Mouse (Mus musculus) hindbrain, embryonic 12.5 days (tissue): ENCODE results near the gene Ick. TPM values are rescaled to one million over a fixed set of nuclear protein-coding genes. Genes with fewer than 3 reads are reported as not detected.

Experiments
- ATAC-seq: fragments of 200-750 bp; cut with Nextera tagmentation; 2 replicates; pipeline ENCODE4 v1.8.0; 2017; ENCODE audit warnings: moderate TSS enrichment; ENCODE audit not compliant: low FRiP score
- H3K27ac ChIP-seq: fragments of 300-500 bp; sonication (generic); 2 replicates; pipeline ENCODE4 v1.5.1; 2016; ENCODE audit warnings: mild to moderate bottlenecking
- H3K27me3 ChIP-seq: fragments of 300-500 bp; sonication (generic); 2 replicates; pipeline ENCODE4 v1.6.1; 2016; ENCODE audit warnings: mild to moderate bottlenecking
- H3K36me3 ChIP-seq: fragments of 300-500 bp; sonication (generic); 2 replicates; pipeline ENCODE4 v1.6.1; 2016; ENCODE audit warnings: mild to moderate bottlenecking
- H3K4me1 ChIP-seq: fragments of 300-500 bp; sonication (generic); 2 replicates; pipeline ENCODE4 v1.6.1; 2016
- H3K4me2 ChIP-seq: fragments of 300-500 bp; sonication (generic); replicated peaks from 2 replicates; pipeline ENCODE4 v1.6.1; 2016; ENCODE audit warnings: mild to moderate bottlenecking
- H3K4me3 ChIP-seq: fragments of 300-500 bp; sonication (generic); 2 replicates; pipeline ENCODE4 v1.5.1; 2016; ENCODE audit warnings: mild to moderate bottlenecking
- H3K9ac ChIP-seq: fragments of 300-500 bp; sonication (generic); 2 replicates; pipeline ENCODE4 v1.6.1; 2016; ENCODE audit warnings: mild to moderate bottlenecking, moderate library complexity
- H3K9me3 ChIP-seq: fragments of 300-500 bp; sonication (generic); replicated peaks from 2 replicates; pipeline ENCODE4 v1.6.1; 2016; ENCODE audit warnings: mild to moderate bottlenecking
- whole genome bisulfite sequencing: fragments of 180-500 bp; shearing (Covaris S2); methylation state at CpG from one replicate; pipeline ENCODE4 v1.1.7; 2016; 5-methylcytosine and 5-hydroxymethylcytosine counted together
- polyA plus RNA-seq: library from polyadenylated mRNA; unstranded; fragments of >200 nt; fragmentation: Nextera tagmentation; extraction: Ambion mirVana; gene quantifications from 2 replicates; pipeline ENCODE4 v1.2.1, GENCODE M21; 2016

Ick gene
- polyA plus RNA-seq, 1 experiment from 2014 or later = 38.1 TPM

DNA sequence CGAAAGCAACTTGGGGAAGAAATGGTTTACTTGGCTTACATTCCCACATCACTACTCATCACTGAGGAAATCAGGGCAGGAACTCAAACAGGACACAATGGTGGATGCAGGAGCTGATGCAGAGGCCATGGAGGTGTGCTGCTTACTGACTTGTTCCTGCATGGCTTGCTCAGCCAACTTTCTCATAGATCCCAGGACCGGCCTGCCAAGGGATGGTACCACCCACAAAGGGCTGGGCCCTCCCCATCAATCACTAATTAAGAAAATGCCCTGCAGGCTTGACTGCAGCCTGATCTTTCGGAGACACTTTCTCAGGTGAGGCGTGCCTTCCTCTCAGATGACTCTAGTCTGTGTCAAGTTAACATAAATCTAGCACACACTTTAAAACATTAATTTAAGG, 2.2 kb upstream of the Ick start:
- no peak overlapping the region for H3K4me3 ChIP-seq
- no peak for ATAC-seq
- H3K9me3 ChIP-seq = no peaks in the 10 kb centered on the region
- no peak overlapping the region for H3K9ac ChIP-seq
- WGBS = 72% methylated on average over 4 of the region's 4 CpGs
- no peaks in the 10 kb centered on the region for H3K36me3 ChIP-seq
- H3K4me1 ChIP-seq = peaks cover 18% of the 10 kb centered on the region; the same call in 1 of the 2 replicates
- H3K27ac ChIP-seq = no peak overlapping the region
- no peaks in the 10 kb centered on the region for H3K27me3 ChIP-seq
- 0 out of 2 replicates have a peak overlapping the region, but pooled peaks have one; percentile 1 for H3K4me2 ChIP-seq

- peak overlapping the region; percentile 92; the same call in 1 of the 2 replicates for H3K27ac ChIP-seq
- H3K4me2 ChIP-seq = peak overlapping the region; percentile 86
- 34% methylated on average over 6 of the region's 6 CpGs for WGBS
- peaks cover 18% of the 10 kb centered on the region; the same call in 1 of the 2 replicates for H3K4me1 ChIP-seq
- no peak for ATAC-seq
- no peaks in the 10 kb centered on the region for H3K27me3 ChIP-seq
- H3K36me3 ChIP-seq = no peaks in the 10 kb centered on the region
- no peaks in the 10 kb centered on the region for H3K9me3 ChIP-seq
- H3K9ac ChIP-seq = peak overlapping the region; percentile 91
- H3K4me3 ChIP-seq = peak overlapping the region; percentile 84
Observed at GRCm38 (mm10) chr9:78107582-78107911, 1.4 kb upstream of the Ick start.

DNA sequence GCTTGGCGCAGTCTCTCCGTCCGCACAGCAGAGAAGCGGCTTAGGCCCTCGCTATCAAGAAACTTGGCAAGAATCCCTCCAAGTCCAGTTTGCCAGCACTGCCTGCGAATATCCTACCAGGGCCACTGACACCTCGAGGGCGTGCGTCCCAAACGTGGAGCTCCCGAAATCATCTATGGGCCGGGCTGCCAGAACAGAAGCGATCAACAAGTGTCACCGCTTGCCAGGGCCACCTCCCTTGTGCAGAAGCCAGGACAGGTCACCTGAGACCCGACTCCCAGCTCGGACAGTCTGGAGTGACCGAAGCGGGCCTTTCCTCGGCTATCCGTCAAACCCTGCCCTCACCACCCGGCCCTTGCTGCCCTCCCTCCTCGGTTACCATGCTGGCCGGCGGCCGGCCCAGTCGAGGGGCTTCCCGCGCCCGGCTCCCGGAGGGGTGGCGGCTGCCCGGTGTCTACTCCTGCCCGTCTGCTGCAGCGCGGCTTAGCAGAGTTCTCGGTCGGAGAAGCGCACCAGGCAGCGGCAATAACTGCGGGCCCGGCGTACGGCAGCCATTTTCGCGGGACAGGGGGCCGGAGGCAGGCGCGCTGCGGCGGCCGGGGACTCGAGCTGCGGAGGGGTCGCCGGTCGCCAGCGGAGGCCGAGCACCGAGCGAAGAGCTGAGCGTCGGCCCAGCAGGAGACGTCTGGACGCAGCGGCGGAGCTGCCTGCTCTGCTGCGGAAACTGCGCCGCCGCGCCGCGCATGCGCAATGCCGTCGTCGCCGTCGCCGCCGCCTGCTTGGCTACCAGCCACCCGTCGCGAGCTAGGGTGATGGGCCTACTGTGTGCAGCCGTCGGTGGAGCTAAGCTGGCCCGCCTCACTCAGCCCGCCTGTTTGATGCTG, 838 bp upstream of the Ick start:
- H3K36me3 ChIP-seq = no peaks in the 10 kb centered on the region
- H3K27ac ChIP-seq = peak overlapping the region; percentile 92
- WGBS = under 1% methylated on average over 80 of the region's 88 CpGs
- no peaks in the 10 kb centered on the region for H3K27me3 ChIP-seq
- H3K9me3 ChIP-seq = no peaks in the 10 kb centered on the region
- peak overlapping the region; percentile 84 for H3K4me3 ChIP-seq
- peak overlapping the region; percentile 91 for H3K9ac ChIP-seq
- peaks cover 18% of the 10 kb centered on the region; the same call in 1 of the 2 replicates for H3K4me1 ChIP-seq
- peak; percentile 88 for ATAC-seq
- peak overlapping the region; percentile 86 for H3K4me2 ChIP-seq

- H3K27me3 ChIP-seq = no peaks in the 10 kb centered on the region
- H3K36me3 ChIP-seq = no peaks in the 10 kb centered on the region
- H3K9me3 ChIP-seq = no peaks in the 10 kb centered on the region
- ATAC-seq = no peak
- no peak overlapping the region for H3K27ac ChIP-seq
- H3K9ac ChIP-seq = no peak overlapping the region
- peak overlapping the region; percentile 84 for H3K4me3 ChIP-seq
- H3K4me1 ChIP-seq = peaks cover 26% of the 10 kb centered on the region
- H3K4me2 ChIP-seq = peak overlapping the region; percentile 86
- 50% methylated on average over 5 of the region's 5 CpGs for WGBS
Observed at GRCm38 (mm10) chr9:78109656-78110055, 664 bp downstream of the Ick start.

DNA sequence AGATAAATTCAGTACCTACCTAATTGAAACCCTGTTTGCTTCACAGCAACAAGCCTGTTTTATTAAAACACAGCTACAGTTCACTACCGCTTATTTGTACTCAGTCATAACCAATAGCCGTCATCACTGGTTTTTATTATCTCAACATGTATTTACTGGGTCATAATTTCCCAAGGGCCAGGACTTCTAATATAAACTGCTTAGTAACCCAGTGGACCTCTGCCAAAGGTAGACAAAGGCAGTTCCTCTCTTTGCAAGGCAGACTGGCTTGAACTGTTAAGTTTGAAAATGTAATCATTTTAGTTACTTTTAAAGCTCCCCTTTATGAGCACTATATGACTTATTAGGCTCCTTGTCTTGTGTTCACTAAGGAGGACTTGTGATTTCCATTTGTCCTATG, 2.5 kb downstream of the Ick start:
- Histone ChIP-seq H3K9ac (no peak overlapping the region), H3K9me3 (no peaks in the 10 kb centered on the region), H3K4me1 (peaks cover 37% of the 10 kb centered on the region), H3K4me3 (no peak overlapping the region), H3K4me2 (no peak overlapping the region), H3K27ac (no peak overlapping the region), H3K27me3 (no peaks in the 10 kb centered on the region), H3K36me3 (0 out of 2 replicates have a peak, but pooled peaks cover 2% of the 10 kb centered on the region)
- WGBS = 90% methylated on average over 2 of the region's 2 CpGs
- ATAC-seq = no peak

DNA sequence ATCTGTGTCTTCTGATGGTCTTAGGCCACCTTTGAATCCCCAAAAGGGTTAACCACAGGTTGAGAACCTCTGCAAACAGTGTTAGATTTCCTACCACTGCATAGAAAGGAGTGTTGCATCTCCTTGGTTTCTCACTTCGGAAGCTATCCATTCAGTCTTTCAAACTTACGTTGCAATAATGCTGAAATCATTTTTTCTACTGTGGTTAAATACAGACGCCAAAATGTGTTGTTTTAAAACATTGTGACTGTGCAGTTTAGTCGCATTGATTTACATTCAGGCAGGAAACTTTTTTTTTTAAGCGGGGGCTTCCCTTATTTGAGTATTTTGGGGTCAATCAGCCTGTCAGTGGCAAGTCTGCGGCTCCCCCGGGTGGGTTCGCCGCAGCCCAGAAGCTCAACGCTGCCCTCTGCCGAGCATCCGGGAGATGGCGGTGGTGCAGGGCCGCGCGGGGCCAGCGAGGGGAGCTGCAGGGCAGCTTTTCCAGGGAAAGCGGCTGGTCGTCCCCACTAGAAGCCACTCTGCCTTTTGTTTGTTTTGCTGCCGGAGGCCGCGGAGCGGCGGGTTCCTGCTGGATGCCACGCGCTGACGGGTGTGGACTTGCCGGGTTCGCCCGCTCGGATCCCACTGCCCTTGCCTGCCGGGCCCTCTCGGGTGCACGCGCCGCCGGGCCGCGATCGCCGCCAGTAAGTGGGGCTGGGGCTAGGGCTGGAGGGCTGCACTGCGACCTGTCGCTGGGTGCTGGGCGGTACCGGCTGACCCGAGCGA, 4.0 kb downstream of the Ick start:
- Histone ChIP-seq H3K27ac (peak overlapping the region; percentile 98), H3K9me3 (no peaks in the 10 kb centered on the region), H3K9ac (peak overlapping the region; percentile 95), H3K4me2 (peak overlapping the region; percentile 67), H3K4me3 (peak overlapping the region; percentile 93), H3K27me3 (no peaks in the 10 kb centered on the region), H3K4me1 (peaks cover 24% of the 10 kb centered on the region), H3K36me3 (0 out of 2 replicates have a peak, but pooled peaks cover 5% of the 10 kb centered on the region)
- peak; percentile 83 for ATAC-seq
- 3% methylated on average over 47 of the region's 47 CpGs for WGBS

DNA sequence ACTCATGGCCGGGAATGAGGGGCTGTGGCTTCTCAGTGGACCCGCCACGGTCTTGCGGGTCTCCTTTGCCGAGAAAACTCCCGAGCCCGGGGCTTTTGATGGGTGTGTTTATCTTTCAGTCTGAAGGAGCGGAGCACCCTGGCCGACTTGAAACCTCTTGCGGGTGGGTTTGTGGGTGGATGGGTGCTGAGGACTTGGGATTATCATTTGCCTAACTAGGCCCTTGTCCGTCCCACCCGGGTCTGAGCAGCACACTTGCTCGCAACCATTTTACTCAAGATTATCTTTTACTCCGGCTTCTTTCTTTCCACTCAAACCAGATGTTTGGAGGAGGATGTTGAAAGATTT, 4.5 kb downstream of the Ick start:
- H3K9me3 ChIP-seq = no peaks in the 10 kb centered on the region
- H3K27me3 ChIP-seq = no peaks in the 10 kb centered on the region
- ATAC-seq = peak; percentile 42
- H3K36me3 ChIP-seq = peaks cover 5% of the 10 kb centered on the region; the same call in 1 of the 2 replicates
- under 1% methylated on average over 14 of the region's 14 CpGs for WGBS
- H3K4me1 ChIP-seq = peaks cover 24% of the 10 kb centered on the region
- peak overlapping the region; percentile 98 for H3K27ac ChIP-seq
- peak overlapping the region; percentile 67 for H3K4me2 ChIP-seq
- H3K9ac ChIP-seq = peak overlapping the region; percentile 95
- H3K4me3 ChIP-seq = peak overlapping the region; percentile 93

DNA sequence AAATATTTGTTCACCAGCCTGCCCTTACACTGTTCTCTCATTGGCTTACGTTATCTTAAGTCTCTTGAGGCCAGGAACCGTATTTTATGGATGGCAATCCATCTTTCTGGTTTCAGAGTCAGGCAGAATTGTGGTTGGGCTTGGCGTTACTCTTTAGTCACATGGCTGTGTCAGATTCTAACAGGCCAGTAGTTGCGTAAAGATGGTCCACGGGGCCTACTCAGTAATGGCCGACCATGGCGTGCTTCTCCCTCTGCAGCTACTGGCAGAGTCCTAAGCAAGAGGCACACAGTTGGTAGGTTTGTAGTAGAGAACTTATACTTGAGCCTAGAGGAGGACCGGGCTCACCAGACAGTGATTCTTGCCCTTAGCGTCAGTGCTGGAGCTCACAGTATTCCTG, 6.8 kb downstream of the Ick start:
- no peak for ATAC-seq
- H3K9me3 ChIP-seq = no peaks in the 10 kb centered on the region
- H3K4me2 ChIP-seq = no peak overlapping the region; the same call in 1 of the 2 replicates
- no peak overlapping the region for H3K27ac ChIP-seq
- 91% methylated on average over 9 of the region's 9 CpGs for WGBS
- no peak overlapping the region for H3K4me3 ChIP-seq
- H3K9ac ChIP-seq = no peak overlapping the region
- no peaks in the 10 kb centered on the region for H3K27me3 ChIP-seq
- H3K4me1 ChIP-seq = peaks cover 19% of the 10 kb centered on the region
- peaks cover 5% of the 10 kb centered on the region; the same call in 1 of the 2 replicates for H3K36me3 ChIP-seq

GRCm38 (mm10) chr9:78117690-78118089, 8.7 kb downstream of the Ick start:
- no peak for ATAC-seq
- 94% methylated on average over 2 of the region's 2 CpGs for WGBS

GRCm38 (mm10) chr9:78121358-78121757, 12.4 kb downstream of the Ick start:
- no peak for ATAC-seq
- Histone ChIP-seq H3K4me1 (peaks cover 9% of the 10 kb centered on the region), H3K36me3 (peaks cover 20% of the 10 kb centered on the region; the same call in 1 of the 2 replicates), H3K9ac (no peak overlapping the region), H3K27me3 (no peaks in the 10 kb centered on the region), H3K4me2 (no peak overlapping the region), H3K4me3 (no peak overlapping the region), H3K27ac (no peak overlapping the region), H3K9me3 (no peaks in the 10 kb centered on the region)
- 92% methylated on average over 8 of the region's 8 CpGs for WGBS

More at GRCm38 (mm10) chr9:78117690-78118089, 8.7 kb downstream of the Ick start:
- peaks cover 19% of the 10 kb centered on the region for H3K4me1 ChIP-seq
- no peak overlapping the region for H3K4me3 ChIP-seq
- H3K9ac ChIP-seq = no peak overlapping the region
- H3K27me3 ChIP-seq = no peaks in the 10 kb centered on the region
- H3K27ac ChIP-seq = no peak overlapping the region
- no peak overlapping the region for H3K4me2 ChIP-seq
- H3K36me3 ChIP-seq = peaks cover 17% of the 10 kb centered on the region; the same call in 1 of the 2 replicates
- H3K9me3 ChIP-seq = no peaks in the 10 kb centered on the region

GRCm38 (mm10) chr9:78121985-78122384, 13.0 kb downstream of the Ick start:
- Histone ChIP-seq H3K4me3 (no peak overlapping the region), H3K4me2 (no peak overlapping the region), H3K27me3 (no peaks in the 10 kb centered on the region), H3K9me3 (no peaks in the 10 kb centered on the region), H3K9ac (no peak overlapping the region), H3K4me1 (peaks cover 14% of the 10 kb centered on the region), H3K27ac (no peak overlapping the region), H3K36me3 (peaks cover 16% of the 10 kb centered on the region; the same call in 1 of the 2 replicates)
- whole genome bisulfite sequencing = 74% methylated on average over 6 of the region's 6 CpGs
- no peak for ATAC-seq
